Mouse (Mus musculus) ES-Bruce4 (cell line): Measurements from ENCODE around the gene Lyrm4. TPM values are rescaled to one million over a fixed set of nuclear protein-coding genes. Genes with fewer than 3 reads are reported as not detected.

ENCODE experiments used
- H3K27ac ChIP-seq: 2 replicates; pipeline ENCODE4 v1.5.1; 2012; ENCODE audit warnings: low read length, inconsistent platforms; ENCODE audit not compliant: insufficient read depth
- H3K27me3 ChIP-seq: 2 replicates; pipeline ENCODE4 v1.6.1; 2012; ENCODE audit warnings: mild to moderate bottlenecking, low read length, inconsistent platforms; ENCODE audit not compliant: control insufficient read depth, poor library complexity, insufficient read depth, severe bottlenecking
- H3K36me3 ChIP-seq: 2 replicates; pipeline ENCODE4 v1.6.1; 2012; ENCODE audit warnings: inconsistent platforms, mild to moderate bottlenecking, low read length, moderate library complexity; ENCODE audit not compliant: control insufficient read depth, poor library complexity, insufficient read depth, severe bottlenecking
- H3K4me1 ChIP-seq: one replicate; pipeline ENCODE4 v1.8.1; 2011; ENCODE audit warnings: low read length; ENCODE audit not compliant: control insufficient read depth, insufficient read depth
- H3K4me3 ChIP-seq: 2 replicates; pipeline ENCODE4 v1.5.1; 2011; ENCODE audit warnings: low read depth, mild to moderate bottlenecking, low read length
- H3K9ac ChIP-seq: 2 replicates; pipeline ENCODE4 v1.6.1; 2012; ENCODE audit warnings: low read depth, mild to moderate bottlenecking, inconsistent platforms; ENCODE audit not compliant: poor library complexity, severe bottlenecking
- H3K9me3 ChIP-seq: replicated peaks from 2 replicates; pipeline ENCODE4 v1.6.1; 2012; ENCODE audit warnings: mild to moderate bottlenecking, low read length, inconsistent platforms; ENCODE audit not compliant: control insufficient read depth, poor library complexity, insufficient read depth, severe bottlenecking
- CTCF ChIP-seq: IDR thresholded peaks from one replicate; pipeline ENCODE4 v1.8.1; 2011; ENCODE audit warnings: low read depth, low read length
- EP300 ChIP-seq: IDR thresholded peaks from 2 replicates; pipeline ENCODE4 v1.6.1; 2011; ENCODE audit warnings: low read depth, low read length; ENCODE audit not compliant: insufficient read depth
- POLR2A ChIP-seq: IDR thresholded peaks from one replicate; pipeline ENCODE4 v1.8.1; 2011; ENCODE audit warnings: low read length; ENCODE audit not compliant: insufficient read depth
- polyA plus RNA-seq: library from polyadenylated mRNA; stranded (reverse); fragments of >200 nt; gene quantifications from 2 replicates; pipeline ENCODE4 v1.2.4, GENCODE M21; 2011; ENCODE audit warnings: low read depth; ENCODE audit not compliant: missing spikeins, insufficient read depth, insufficient read length

Lyrm4 gene
- polyA plus RNA-seq, 1 experiment: 8.5 TPM

DNA sequence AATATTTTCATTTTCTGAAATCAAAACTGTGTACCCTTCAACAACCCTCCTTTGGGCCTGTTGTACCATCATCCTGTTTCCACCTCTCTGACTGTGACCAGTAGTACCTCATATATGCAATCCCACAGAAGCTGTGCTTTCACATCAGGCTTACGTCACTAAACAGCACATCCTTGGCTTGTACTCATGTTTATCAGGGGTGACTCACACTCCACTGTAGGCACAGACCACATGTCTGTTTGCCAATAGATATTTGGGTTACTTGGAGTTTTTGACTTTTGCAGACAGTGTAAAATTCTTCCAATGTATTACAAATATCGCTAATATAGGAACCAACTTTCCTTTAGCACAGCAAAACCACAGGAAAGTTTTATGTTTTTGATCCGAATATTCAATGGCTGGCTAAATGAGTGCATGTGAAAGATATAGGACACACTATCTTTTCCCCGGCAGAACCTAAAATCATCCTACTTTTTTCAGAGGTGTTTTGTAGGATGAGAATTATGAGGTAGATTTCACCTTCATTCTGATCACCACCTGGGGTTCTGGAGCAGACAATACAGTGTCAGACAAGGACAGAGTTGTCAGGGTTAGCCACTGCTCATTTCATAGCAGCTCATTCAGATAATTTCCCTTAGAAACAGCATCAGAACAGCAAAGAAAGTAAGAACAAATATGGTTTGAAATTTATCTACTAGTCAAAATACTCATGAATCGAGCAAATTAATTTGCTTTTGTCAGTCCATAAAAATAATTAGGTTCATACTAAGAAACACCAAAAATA lies 30.5 kb downstream of the Lyrm4 start:
- Histone ChIP-seq H3K27ac (no peak overlapping the region), H3K4me3 (no peak overlapping the region), H3K9me3 (no peaks in the 10 kb centered on the region), H3K27me3 (no peaks in the 10 kb centered on the region), H3K36me3 (peaks cover 4% of the 10 kb centered on the region; the same call in 1 of the 2 replicates), H3K9ac (no peak overlapping the region), H3K4me1 (no peaks in the 10 kb centered on the region)
- TF ChIP-seq POLR2A (no peak), CTCF (no peak), EP300 (no peak)

- Histone ChIP-seq H3K4me1 (no peaks in the 10 kb centered on the region), H3K36me3 (no peaks in the 10 kb centered on the region; the same call in 1 of the 2 replicates), H3K27ac (no peak overlapping the region), H3K27me3 (no peaks in the 10 kb centered on the region), H3K9me3 (no peaks in the 10 kb centered on the region), H3K9ac (no peak overlapping the region), H3K4me3 (no peak overlapping the region)
- TF ChIP-seq POLR2A (no peak), EP300 (no peak)
These were observed 31.4 kb downstream of the Lyrm4 start for GRCm38 (mm10) chr13:36085971-36086370.

DNA sequence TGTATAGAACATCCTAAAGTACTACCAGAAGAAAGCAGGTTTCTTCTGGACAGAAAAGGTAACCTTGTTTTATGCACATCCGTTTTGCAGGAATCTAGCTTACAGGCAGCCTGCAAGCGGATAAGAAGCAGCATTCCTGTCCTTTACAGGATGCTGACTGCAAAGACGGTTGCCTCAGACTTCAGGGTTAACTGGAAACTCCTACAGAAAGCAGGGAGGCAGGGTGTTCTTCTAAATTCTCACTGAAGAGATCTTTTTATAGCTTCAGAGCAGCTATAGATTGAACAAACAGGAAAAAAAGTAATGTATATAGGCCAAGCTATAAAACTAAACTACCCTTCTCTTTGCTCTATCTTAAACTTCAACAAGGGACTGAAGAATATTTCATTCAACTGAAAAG lies 32.6 kb downstream of the Lyrm4 start:
- Histone ChIP-seq H3K9ac (no peak overlapping the region), H3K9me3 (no peaks in the 10 kb centered on the region), H3K27me3 (no peaks in the 10 kb centered on the region)

GRCm38 (mm10) chr13:36081591-36081990 lies 35.7 kb downstream of the Lyrm4 start:
- no peaks in the 10 kb centered on the region for H3K4me1 ChIP-seq

More for the DNA sequence above, 32.6 kb downstream of the Lyrm4 start:
- no peak overlapping the region for H3K27ac ChIP-seq
- no peaks in the 10 kb centered on the region for H3K4me1 ChIP-seq
- no peak for TF ChIP-seq POLR2A
- no peak for TF ChIP-seq EP300
- TF ChIP-seq CTCF: no peak
- no peaks in the 10 kb centered on the region; the same call in 1 of the 2 replicates for H3K36me3 ChIP-seq
- H3K4me3 ChIP-seq: no peak overlapping the region

GRCm38 (mm10) chr13:36074484-36074883 lies 42.8 kb downstream of the Lyrm4 start:
- Histone ChIP-seq H3K36me3 (no peaks in the 10 kb centered on the region), H3K9me3 (no peaks in the 10 kb centered on the region), H3K4me3 (no peak overlapping the region), H3K27ac (no peak overlapping the region), H3K4me1 (no peaks in the 10 kb centered on the region), H3K9ac (no peak overlapping the region), H3K27me3 (no peaks in the 10 kb centered on the region)
- no peak for TF ChIP-seq CTCF
- no peak for TF ChIP-seq POLR2A
- no peak for TF ChIP-seq EP300

More at GRCm38 (mm10) chr13:36081591-36081990, 35.7 kb downstream of the Lyrm4 start:
- no peaks in the 10 kb centered on the region for H3K27me3 ChIP-seq
- H3K36me3 ChIP-seq: no peaks in the 10 kb centered on the region
- no peak overlapping the region for H3K9ac ChIP-seq
- H3K27ac ChIP-seq: no peak overlapping the region
- TF ChIP-seq POLR2A (no peak), EP300 (no peak), CTCF (no peak)
- H3K4me3 ChIP-seq: no peak overlapping the region
- H3K9me3 ChIP-seq: no peaks in the 10 kb centered on the region

DNA sequence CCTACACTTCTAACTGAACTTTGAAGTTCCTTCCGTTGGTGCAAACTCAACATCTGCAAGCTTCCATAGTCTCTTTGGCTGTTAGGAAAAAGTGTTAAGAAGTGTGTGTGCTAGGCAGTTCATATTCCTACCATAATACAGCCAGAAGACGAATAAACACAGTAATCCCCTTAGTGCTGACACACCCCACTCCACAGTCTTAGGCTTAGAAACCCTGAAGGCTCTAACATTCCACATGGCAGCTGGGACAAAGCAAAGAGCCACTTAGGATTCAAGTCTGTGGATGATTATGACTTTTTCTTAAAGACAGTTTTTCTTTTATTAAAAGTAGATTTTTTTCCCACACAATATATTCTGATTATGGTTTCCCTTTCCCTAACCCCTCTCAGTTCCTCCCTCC lies 50.6 kb downstream of the Lyrm4 start:
- Histone ChIP-seq H3K9me3 (no peaks in the 10 kb centered on the region), H3K4me1 (no peaks in the 10 kb centered on the region), H3K27me3 (no peaks in the 10 kb centered on the region), H3K4me3 (no peak overlapping the region), H3K9ac (no peak overlapping the region), H3K36me3 (no peaks in the 10 kb centered on the region), H3K27ac (no peak overlapping the region)
- TF ChIP-seq POLR2A (no peak), EP300 (no peak), CTCF (no peak)
